10 mouse cellular contexts compared by ENCODE assay signal in the genomic region with DNA sequence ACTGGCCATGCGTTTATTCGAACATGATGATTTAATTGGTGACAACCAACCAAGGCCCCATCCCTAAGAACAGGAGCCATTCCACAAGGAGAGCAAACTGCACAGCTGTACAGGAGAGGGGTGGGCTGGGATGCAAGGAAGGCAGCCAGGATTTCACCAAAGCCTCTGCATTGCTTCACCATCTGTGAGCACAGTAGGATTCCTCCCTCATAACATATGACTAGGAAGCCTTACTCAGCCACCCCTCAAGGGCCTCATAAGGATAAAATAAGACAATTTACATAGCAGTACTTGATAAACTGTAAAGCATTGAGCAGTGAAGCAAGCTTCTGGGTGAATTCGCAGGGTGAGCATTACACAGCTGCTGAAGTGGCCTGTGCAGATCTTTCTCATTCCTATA. TPM values are rescaled to one million over a fixed set of nuclear protein-coding genes. Genes with fewer than 3 reads are reported as not detected.
A peak's percentile ranks its signal among the peaks of the same experiment; 100 is the strongest.
DNase-seq lines count a peak whose midpoint lies in the region; ATAC-seq and TF ChIP-seq lines count a peak whose summit lies in the region.
"Had no signal": no experiment of that assay in that cellular context is flagged by ENCODE, and none has a peak within 500 bp of the region (broad histone marks: within the 10 kb centered on the region; RNA-seq: fewer than 3 reads in every experiment).

No protein-coding gene starts in this region.

- H3K27ac ChIP-seq in midbrain, postnatal 0 days (ENCODE audit: low read depth, low read length): no peak overlapping the region
- no peak overlapping the region for H3K27ac ChIP-seq in midbrain, embryonic 13.5 days
- no peak overlapping the region for H3K27ac ChIP-seq in layer of hippocampus, adult 2 months
- peak overlapping the region; percentile 76 for H3K27ac ChIP-seq in limb, embryonic 10.5 days
- H3K27ac ChIP-seq: left cerebral cortex, adult 2 months had no signal

- DNase-seq in midbrain, postnatal 0 days (ENCODE audit: low spot score): peak; percentile 47
- peak; percentile 40 to 52 for DNase-seq in layer of hippocampus, adult 2 months (ENCODE audit: low spot score in 2 of 2)
- DNase-seq in limb, embryonic 10.5 days (ENCODE audit: low spot score): no peak
- no peak for DNase-seq in adrenal gland, adult 8-10 months
- no peak for DNase-seq in ovary, postnatal 10 days (ENCODE audit: low spot score)
- DNase-seq in heart, postnatal 36 days: no peak
- DNase-seq: lung, adult 18-20 months had no signal

- H3K9me3 ChIP-seq in midbrain, postnatal 0 days (ENCODE audit: low read length): no peaks in the 10 kb centered on the region
- H3K9me3 ChIP-seq in midbrain, embryonic 13.5 days: no peaks in the 10 kb centered on the region
- H3K9me3 ChIP-seq in limb, embryonic 10.5 days (replicated peaks): no peaks in the 10 kb centered on the region

- WGBS in midbrain, postnatal 0 days: 87% methylated on average over 3 of the region's 3 CpGs
- 89% methylated on average over 3 of the region's 3 CpGs for WGBS in midbrain, embryonic 13.5 days
- 77% methylated on average over 3 of the region's 3 CpGs for WGBS in limb, embryonic 10.5 days

- ATAC-seq in midbrain, postnatal 0 days (ENCODE audit: low FRiP score): no peak
- ATAC-seq in midbrain, embryonic 13.5 days: no peak
- ATAC-seq: midbrain, embryonic 16.5 days had no signal

- intact Hi-C loops in heart, postnatal 36 days (cut with DNase I): no loop called here

- H3K4me1 ChIP-seq in midbrain, postnatal 0 days (ENCODE audit: insufficient read depth, low read length): no peaks in the 10 kb centered on the region
- H3K4me1 ChIP-seq in midbrain, embryonic 13.5 days (replicated peaks): no peaks in the 10 kb centered on the region
- H3K4me1 ChIP-seq in limb, embryonic 10.5 days: peaks cover 20% of the 10 kb centered on the region

- no peaks in the 10 kb centered on the region for H3K27me3 ChIP-seq in midbrain, postnatal 0 days (ENCODE audit: insufficient read depth, low read length)
- no peaks in the 10 kb centered on the region for H3K27me3 ChIP-seq in midbrain, embryonic 13.5 days
- no peaks in the 10 kb centered on the region for H3K27me3 ChIP-seq in limb, embryonic 10.5 days (ENCODE audit: low read depth, poor library complexity, severe bottlenecking)

- no peak overlapping the region for H3K9ac ChIP-seq in midbrain, postnatal 0 days (replicated peaks; ENCODE audit: low read length, poor library complexity, severe bottlenecking)
- H3K9ac ChIP-seq in midbrain, embryonic 13.5 days (replicated peaks): no peak overlapping the region

- H3K4me3 ChIP-seq in midbrain, postnatal 0 days (ENCODE audit: low read depth, low read length): no peak overlapping the region
- H3K4me3 ChIP-seq in midbrain, embryonic 13.5 days (replicated peaks): no peak overlapping the region
- H3K4me3 ChIP-seq in layer of hippocampus, adult 2 months: no peak overlapping the region
- H3K4me3 ChIP-seq in limb, embryonic 10.5 days: no peak overlapping the region
- H3K4me3 ChIP-seq: left cerebral cortex, adult 2 months had no signal

- no peaks in the 10 kb centered on the region for H3K36me3 ChIP-seq in midbrain, postnatal 0 days (ENCODE audit: insufficient read depth, low read length)
- no peaks in the 10 kb centered on the region for H3K36me3 ChIP-seq in midbrain, embryonic 13.5 days
- no peaks in the 10 kb centered on the region for H3K36me3 ChIP-seq in limb, embryonic 10.5 days

- H3K4me2 ChIP-seq in midbrain, postnatal 0 days (ENCODE audit: low read depth, low read length, poor library complexity, severe bottlenecking): no peak overlapping the region
- H3K4me2 ChIP-seq in midbrain, embryonic 13.5 days (replicated peaks): no peak overlapping the region

- TF ChIP-seq CTCF in midbrain, postnatal 0 days (IDR thresholded peaks at IDR 0.05): no peak
- no peak for TF ChIP-seq CTCF in layer of hippocampus, adult 2 months (conservative IDR thresholded peaks at IDR 0.05)

RNA-seq across cellular contexts. Expression of gene Ism1, which starts 28.5 kb away (rescaled TPM):
- 1.3 and 1.7 TPM in 2 replicates for total RNA-seq in midbrain, postnatal 0 days (2014; rRNA removed)
- 0.73 and 0.76 TPM in 2 replicates for polyA plus RNA-seq in midbrain, postnatal 0 days (2015; fragmentation: Nextera tagmentation; extraction: Ambion mirVana)
- 0.36 and 0.50 TPM in 2 replicates for polyA plus RNA-seq in midbrain, embryonic 13.5 days (2015; fragmentation: Nextera tagmentation; extraction: Ambion mirVana)
- total RNA-seq in layer of hippocampus, adult 2 months (2021): 1 to 10 TPM; 6.0 TPM
- 2.4 and 3.2 TPM in 2 replicates for polyA plus RNA-seq in limb, embryonic 10.5 days (2016; fragmentation: Nextera tagmentation; extraction: Ambion mirVana)
- 10 to 100 TPM; 24.7 to 38.5 (median 30.6) TPM for total RNA-seq in adrenal gland, adult 8-10 months (2022)
- 1 to 10 TPM in 1 of 2 experiments, under 1 TPM in 1; 0.44 to 1.2 TPM for total RNA-seq in heart, postnatal 36 days (2021)

Comparison
In these comparisons a context has a peak if more than half of its experiments do, and no peak if none do; other contexts are left out.
1. DNase-seq: peak in midbrain, postnatal 0 days (single experiment) and layer of hippocampus, adult 2 months (2 of 2); none in limb, embryonic 10.5 days (single experiment), adrenal gland, adult 8-10 months (single experiment), ovary, postnatal 10 days (single experiment) and heart, postnatal 36 days (0 of 2).